Mouse (Mus musculus) testis, adult 2 months (tissue): ENCODE measurements around the gene Ndufaf5.

Experiments used
- CTCF ChIP-seq: fragments of 200-500 bp; IDR thresholded peaks from 2 replicates; pipeline ENCODE4 v1.5.1; 2012; ENCODE audit warnings: low read depth, mild to moderate bottlenecking, inconsistent platforms, low read length, moderate library complexity; ENCODE audit not compliant: control insufficient read depth, insufficient read depth, insufficient replicate concordance
- POLR2A ChIP-seq: fragments of 200-500 bp; IDR thresholded peaks from 2 replicates; pipeline ENCODE4 v1.6.1; 2012; ENCODE audit warnings: low read depth, mild to moderate bottlenecking, inconsistent platforms, low read length, moderate library complexity; ENCODE audit not compliant: control insufficient read depth

DNA sequence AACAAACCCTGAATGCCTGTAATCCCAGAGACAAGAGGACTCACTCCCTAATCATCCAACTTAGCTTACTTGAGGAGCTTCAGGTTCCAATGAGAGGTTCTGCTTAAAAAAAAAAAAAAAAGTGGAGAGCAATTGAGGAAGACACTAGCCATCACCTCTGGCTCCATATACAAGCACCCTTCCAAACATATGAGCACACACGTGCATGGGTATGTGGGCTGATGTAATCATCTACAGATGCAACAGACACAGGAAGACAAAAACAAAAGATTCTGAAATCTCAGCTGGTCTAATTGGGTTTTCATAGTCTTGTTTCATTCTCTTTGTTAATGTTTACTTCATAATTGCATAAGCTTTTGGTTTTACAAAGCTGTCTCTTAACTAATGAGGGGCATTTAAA lies 1.4 kb upstream of the Ndufaf5 start:
- TF ChIP-seq CTCF (no peak), POLR2A (no peak)
